Mouse (Mus musculus) forebrain, embryonic 15.5 days (tissue): ENCODE results near the gene C1s1. TPM values are rescaled to one million over a fixed set of nuclear protein-coding genes. Genes with fewer than 3 reads are reported as not detected.
"Not testable (repeated sequence)": the region's sequence is repeated elsewhere in the genome, so short reads cannot be mapped to it uniquely, and the experiment has no call there.

ENCODE experiments used
- ATAC-seq: fragments of 200-750 bp; cut with Nextera tagmentation; replicated peaks from 2 replicates; pipeline ENCODE4 v1.8.0; 2017; ENCODE audit warnings: mild to moderate bottlenecking, moderate TSS enrichment, moderate library complexity
- H3K27ac ChIP-seq: fragments of 300-500 bp; sonication (generic); replicated peaks from 2 replicates; pipeline ENCODE4 v1.5.1; 2015; ENCODE audit warnings: mild to moderate bottlenecking, inconsistent platforms
- H3K27me3 ChIP-seq: fragments of 300-500 bp; sonication (generic); 2 replicates; pipeline ENCODE4 v1.6.1; 2015; ENCODE audit warnings: inconsistent platforms
- H3K36me3 ChIP-seq: fragments of 300-500 bp; sonication (generic); 2 replicates; pipeline ENCODE4 v1.6.1; 2015; ENCODE audit warnings: mild to moderate bottlenecking, inconsistent platforms
- H3K4me1 ChIP-seq: fragments of 300-500 bp; sonication (generic); 2 replicates; pipeline ENCODE4 v1.6.1; 2015; ENCODE audit warnings: inconsistent platforms
- H3K4me2 ChIP-seq: fragments of 300-500 bp; sonication (generic); replicated peaks from 2 replicates; pipeline ENCODE4 v1.6.1; 2015; ENCODE audit warnings: mild to moderate bottlenecking, inconsistent platforms
- H3K4me3 ChIP-seq: fragments of 300-500 bp; sonication (generic); 2 replicates; pipeline ENCODE4 v1.5.1; 2015; ENCODE audit warnings: mild to moderate bottlenecking, inconsistent platforms
- H3K9ac ChIP-seq: fragments of 300-500 bp; sonication (generic); replicated peaks from 2 replicates; pipeline ENCODE4 v1.6.1; 2015; ENCODE audit warnings: mild to moderate bottlenecking, inconsistent platforms
- H3K9me3 ChIP-seq: fragments of 300-500 bp; sonication (generic); 2 replicates; pipeline ENCODE4 v1.6.1; 2016; ENCODE audit warnings: inconsistent platforms
- WGBS: fragments of 180-500 bp; shearing (Covaris S2); methylation state at CpG from one replicate; pipeline ENCODE4 v1.1.7; 2015; ENCODE audit warnings: mixed read lengths; 5-methylcytosine and 5-hydroxymethylcytosine counted together
- polyA plus RNA-seq: library from polyadenylated mRNA; unstranded; fragments of >200 nt; fragmentation: Nextera tagmentation; extraction: Ambion mirVana; gene quantifications from 2 replicates; pipeline ENCODE4 v1.2.1, GENCODE M21; 2015

The C1s1 gene
- polyA plus RNA-seq, 1 experiment from 2014 or later, result 0.34 TPM

- Histone ChIP-seq H3K9ac (0 out of 2 replicates have a peak overlapping the region, but pooled peaks have one; percentile 11), H3K4me1 (no peaks in the 10 kb centered on the region), H3K27ac (no peak overlapping the region), H3K9me3 (no peaks in the 10 kb centered on the region), H3K36me3 (no peaks in the 10 kb centered on the region), H3K27me3 (no peaks in the 10 kb centered on the region), H3K4me2 (peak overlapping the region; percentile 42), H3K4me3 (peak overlapping the region; percentile 31)
- peak; percentile 92 for ATAC-seq
- 28% methylated on average over 21 of the region's 21 CpGs for WGBS
Measured at GRCm38 (mm10) chr6:124485414-124486144, 56.6 kb downstream of the C1s1 start.

GRCm38 (mm10) chr6:124484851-124485250 lies 57.3 kb downstream of the C1s1 start:
- no peak overlapping the region for H3K4me3 ChIP-seq
- no peaks in the 10 kb centered on the region for H3K27me3 ChIP-seq
- H3K9ac ChIP-seq, result no peak overlapping the region
- WGBS, result 89% methylated on average over 7 of the region's 7 CpGs
- no peaks in the 10 kb centered on the region for H3K4me1 ChIP-seq
- no peaks in the 10 kb centered on the region for H3K9me3 ChIP-seq
- no peaks in the 10 kb centered on the region for H3K36me3 ChIP-seq
- no peak overlapping the region; the same call in 1 of the 2 replicates for H3K4me2 ChIP-seq
- H3K27ac ChIP-seq, result no peak overlapping the region
- 0 out of 2 replicates have a peak, but pooled peaks have one; percentile 3 for ATAC-seq

GRCm38 (mm10) chr6:124483831-124484230 lies 58.3 kb downstream of the C1s1 start:
- not testable (repeated sequence) for H3K4me3 ChIP-seq, H3K27me3 ChIP-seq, H3K4me1 ChIP-seq, H3K36me3 ChIP-seq, H3K9me3 ChIP-seq, H3K9ac ChIP-seq, H3K27ac ChIP-seq, H3K4me2 ChIP-seq, ATAC-seq
- WGBS, result 90% methylated on average over 3 of the region's 3 CpGs

- H3K4me1 ChIP-seq, result no peaks in the 10 kb centered on the region
- H3K9me3 ChIP-seq, result no peaks in the 10 kb centered on the region
- no peak overlapping the region for H3K4me2 ChIP-seq
- H3K27me3 ChIP-seq, result no peaks in the 10 kb centered on the region
- H3K36me3 ChIP-seq, result no peaks in the 10 kb centered on the region
- no peak overlapping the region for H3K27ac ChIP-seq
- no peak overlapping the region for H3K4me3 ChIP-seq
- H3K9ac ChIP-seq, result no peak overlapping the region
- ATAC-seq, result no peak
- WGBS, result 27% methylated on average over 6 of the region's 6 CpGs
Measured at GRCm38 (mm10) chr6:124481571-124481970, 60.6 kb downstream of the C1s1 start.

Other genes starting within 250 kb of the C1s1 start
- gene Cd163, start 237.7 kb downstream of the C1s1 start, polyA plus RNA-seq, result 0.28 and 0.32 TPM in 2 replicates
- 82.9 and 84.4 TPM in 2 replicates for gene Pex5, start 127.3 kb downstream of the C1s1 start, polyA plus RNA-seq
- 54.7 and 62.1 TPM in 2 replicates for gene Clstn3, start 77.6 kb downstream of the C1s1 start, polyA plus RNA-seq
- 0.06 and 0.08 TPM in 2 replicates for gene C1rl, start 49.2 kb downstream of the C1s1 start, polyA plus RNA-seq
- gene C1ra, start 30.0 kb downstream of the C1s1 start, polyA plus RNA-seq, result 0.14 and 0.43 TPM in 2 replicates
- gene C1rb, start 27.9 kb upstream of the C1s1 start, polyA plus RNA-seq, result 0.08 TPM in 1 of 2 replicates, not detected in the other
- 0.15 and 0.18 TPM in 2 replicates for gene C1s2, start 93.7 kb upstream of the C1s1 start, polyA plus RNA-seq
- 34.6 and 35.1 TPM in 2 replicates for gene Lpcat3, start 120.7 kb upstream of the C1s1 start, polyA plus RNA-seq
- 153 and 160 TPM in 2 replicates for gene Emg1, start 169.8 kb upstream of the C1s1 start, polyA plus RNA-seq
- 271 and 275 TPM in 2 replicates for gene Phb2, start 170.0 kb upstream of the C1s1 start, polyA plus RNA-seq
- 3.2 and 4.4 TPM in 2 replicates for gene Ptpn6, start 196.4 kb upstream of the C1s1 start, polyA plus RNA-seq
- 652 and 676 TPM in 2 replicates for gene Grcc10, start 199.0 kb upstream of the C1s1 start, polyA plus RNA-seq
- gene Gm45234, start 213.7 kb upstream of the C1s1 start, polyA plus RNA-seq, result not detected in 2 replicates
- 22.3 and 24.5 TPM in 2 replicates for gene Atn1, start 214.2 kb upstream of the C1s1 start, polyA plus RNA-seq
- gene Eno2, start 227.3 kb upstream of the C1s1 start, polyA plus RNA-seq, result 40.1 and 44.2 TPM in 2 replicates
- 3.7 and 4.8 TPM in 2 replicates for gene Lrrc23, start 237.4 kb upstream of the C1s1 start, polyA plus RNA-seq